Mouse (Mus musculus) bone marrow macrophage, adult 2 months (primary cell): ENCODE data around the gene Cep112.

Source experiments
- CTCF ChIP-seq: IDR thresholded peaks from 2 replicates; pipeline ENCODE4 v1.5.1; 2012; ENCODE audit warnings: low read depth, mild to moderate bottlenecking, low read length, moderate library complexity
- POLR2A ChIP-seq: IDR thresholded peaks from 2 replicates; pipeline ENCODE4 v1.6.1; 2012; ENCODE audit warnings: mild to moderate bottlenecking, low read depth, low read length, borderline replicate concordance

- TF ChIP-seq CTCF: no peak
- no peak for TF ChIP-seq POLR2A
Measured at GRCm38 (mm10) chr11:108858846-108859245, 433.9 kb downstream of the Cep112 start.
